Mouse (Mus musculus) C2C12 (cell line): ENCODE measurements around the gene Fbxo45.

ENCODE experiments used
- CTCF ChIP-seq: IDR thresholded peaks from one replicate; pipeline ENCODE4 v1.5.1; 2011; ENCODE audit not compliant: control insufficient read depth, insufficient read depth, insufficient read length
- MYOD1 ChIP-seq: IDR thresholded peaks from one replicate; pipeline ENCODE4 v1.6.1; 2011; ENCODE audit warnings: low read depth; ENCODE audit not compliant: control insufficient read depth, insufficient read length
- USF1 ChIP-seq: IDR thresholded peaks from one replicate; pipeline ENCODE4 v1.6.1; 2011; ENCODE audit warnings: low read depth, mild to moderate bottlenecking, control low read depth, moderate library complexity

- TF ChIP-seq CTCF (no peak), USF1 (no peak), MYOD1 (no peak)
These were observed 46.5 kb downstream of the Fbxo45 start for GRCm38 (mm10) chr16:32200256-32201003.
